Mouse (Mus musculus): ENCODE measurements at regions not wholly inside any gene's neighbourhood (a gene's known extent, or its start where the extent isn't known, plus 50 kb on each side); places are given as distances from the start of the nearest gene placed in this dataset.

- Histone ChIP-seq H3K4me1 (ENCODE audit: control insufficient read depth in 1 of 2, insufficient read depth in 2 of 2) (peaks cover 8 to 19% of the 10 kb centered on the region in 2 experiments), H3K4me3 (replicated peaks in 1 of 3; ENCODE audit: low read depth in 2 of 3, low read length in 2 of 3, poor library complexity in 1 of 3) (no peak overlapping the region), H3K4me2 (ENCODE audit: insufficient read depth, low read depth, poor library complexity, severe bottlenecking) (no peak overlapping the region), H3K9ac (ENCODE audit: insufficient read depth, low read depth) (no peak overlapping the region), H3K79me2 (replicated peaks; ENCODE audit: control insufficient read depth, extremely low read depth, insufficient read depth, poor library complexity, severe bottlenecking) (no peaks in the 10 kb centered on the region), H3K27ac (ENCODE audit: insufficient read depth, low read depth) (no peak overlapping the region), H3K36me3 (replicated peaks in 1 of 2; ENCODE audit: control insufficient read depth in 1 of 2, insufficient read depth in 1 of 2, low read length in 1 of 2) (peaks cover 0 to 33% of the 10 kb centered on the region in 2 experiments), H3K27me3 (replicated peaks) (no peaks in the 10 kb centered on the region), H3K9me3 (replicated peaks; ENCODE audit: low read length) (no peaks in the 10 kb centered on the region)
- dilution Hi-C loops (cut with MboI; ENCODE audit: extremely low pct_ligation_motif_present, extremely low pct_unique_long_range_greater_than_20kb, low sequenced_read_pairs) (no loop called here), in situ Hi-C loops (cut with MboI; ENCODE audit: low pct_ligation_motif_present, low pct_unique_long_range_greater_than_20kb, low sequenced_read_pairs) (loop anchor here (25.0 kb wide), 1 partner anchor 548 kb away; no protein-coding TSS in a partner anchor)
- TF ChIP-seq ZMIZ1 (IDR thresholded peaks at IDR 0.05; ENCODE audit: low read depth, low read length), result no peak
- DNase-seq (ENCODE audit: extremely low read depth), result no peak
Measured at GRCm38 (mm10) chr1:179864537-179865226, 61.2 kb upstream of the Ahctf1 start.

GRCm38 (mm10) chr1:179863420-179863819 lies 59.9 kb upstream of the Ahctf1 start:
- no peaks in the 10 kb centered on the region for H3K27me3 ChIP-seq (replicated peaks)
- no peak overlapping the region for H3K9ac ChIP-seq (ENCODE audit: insufficient read depth, low read depth)
- H3K4me1 ChIP-seq (ENCODE audit: control insufficient read depth in 1 of 2, insufficient read depth in 2 of 2), result peaks cover 8 to 19% of the 10 kb centered on the region in 2 experiments
- no peak overlapping the region for H3K4me3 ChIP-seq (replicated peaks in 1 of 3; ENCODE audit: low read depth in 2 of 3, low read length in 2 of 3, poor library complexity in 1 of 3)
- no peaks in the 10 kb centered on the region for H3K79me2 ChIP-seq (replicated peaks; ENCODE audit: control insufficient read depth, extremely low read depth, insufficient read depth, poor library complexity, severe bottlenecking)
- H3K27ac ChIP-seq (ENCODE audit: insufficient read depth, low read depth), result peak overlapping the region; percentile 11; the same call in 1 of the 2 replicates
- H3K4me2 ChIP-seq (ENCODE audit: insufficient read depth, low read depth, poor library complexity, severe bottlenecking), result no peak overlapping the region
- H3K9me3 ChIP-seq (replicated peaks; ENCODE audit: low read length), result no peaks in the 10 kb centered on the region
- peaks cover 0 to 33% of the 10 kb centered on the region in 2 experiments for H3K36me3 ChIP-seq (replicated peaks in 1 of 2; ENCODE audit: control insufficient read depth in 1 of 2, insufficient read depth in 1 of 2, low read length in 1 of 2)
- DNase-seq (ENCODE audit: extremely low read depth), result no peak
- TF ChIP-seq MAX (IDR thresholded peaks at IDR 0.05; ENCODE audit: low read length), result no peak
- peak; percentile 44; the same call in 1 of the 2 replicates for TF ChIP-seq MAFK (IDR thresholded peaks at IDR 0.05; ENCODE audit: insufficient replicate concordance, low read length)
- TF ChIP-seq ETS1 (conservative IDR thresholded peaks at IDR 0.05; ENCODE audit: low read depth, low read length), result peak; percentile 39; the same call in 1 of the 2 replicates
- in situ Hi-C loops (cut with MboI; ENCODE audit: low pct_ligation_motif_present, low pct_unique_long_range_greater_than_20kb, low sequenced_read_pairs) (loop anchor here (25.0 kb wide), 1 partner anchor 549 kb away; no protein-coding TSS in a partner anchor), dilution Hi-C loops (cut with MboI; ENCODE audit: extremely low pct_ligation_motif_present, extremely low pct_unique_long_range_greater_than_20kb, low sequenced_read_pairs) (no loop called here)

- dilution Hi-C loops (cut with MboI; ENCODE audit: extremely low pct_ligation_motif_present, extremely low pct_unique_long_range_greater_than_20kb, low sequenced_read_pairs), result no loop called here
Measured at GRCm38 (mm10) chr1:179862941-179863340, 59.5 kb upstream of the Ahctf1 start.

More at GRCm38 (mm10) chr1:179862941-179863340, 59.5 kb upstream of the Ahctf1 start:
- H3K9ac ChIP-seq (ENCODE audit: insufficient read depth, low read depth), result no peak overlapping the region
- no peak overlapping the region for H3K4me3 ChIP-seq (replicated peaks in 1 of 3; ENCODE audit: low read depth in 2 of 3, low read length in 2 of 3, poor library complexity in 1 of 3)
- H3K4me2 ChIP-seq (ENCODE audit: insufficient read depth, low read depth, poor library complexity, severe bottlenecking), result no peak overlapping the region
- H3K36me3 ChIP-seq (replicated peaks in 1 of 2; ENCODE audit: control insufficient read depth in 1 of 2, insufficient read depth in 1 of 2, low read length in 1 of 2), result peaks cover 0 to 33% of the 10 kb centered on the region in 2 experiments
- peak overlapping the region; percentile 11; the same call in 1 of the 2 replicates for H3K27ac ChIP-seq (ENCODE audit: insufficient read depth, low read depth)
- DNase-seq (ENCODE audit: extremely low read depth), result no peak
- peaks cover 8 to 19% of the 10 kb centered on the region in 2 experiments for H3K4me1 ChIP-seq (ENCODE audit: control insufficient read depth in 1 of 2, insufficient read depth in 2 of 2)
- H3K79me2 ChIP-seq (replicated peaks; ENCODE audit: control insufficient read depth, extremely low read depth, insufficient read depth, poor library complexity, severe bottlenecking), result no peaks in the 10 kb centered on the region
- H3K27me3 ChIP-seq (replicated peaks), result no peaks in the 10 kb centered on the region
- no peaks in the 10 kb centered on the region for H3K9me3 ChIP-seq (replicated peaks; ENCODE audit: low read length)
- in situ Hi-C loops (cut with MboI; ENCODE audit: low pct_ligation_motif_present, low pct_unique_long_range_greater_than_20kb, low sequenced_read_pairs), result loop anchor here (25.0 kb wide), 1 partner anchor 549 kb away; no protein-coding TSS in a partner anchor
- no peak for TF ChIP-seq SIN3A (IDR thresholded peaks at IDR 0.05; ENCODE audit: low read length)
- TF ChIP-seq ETS1 (conservative IDR thresholded peaks at IDR 0.05; ENCODE audit: low read depth, low read length), result no peak
- no peak for TF ChIP-seq MAX (IDR thresholded peaks at IDR 0.05; ENCODE audit: low read length)
- TF ChIP-seq JUN (IDR thresholded peaks at IDR 0.05; ENCODE audit: insufficient read depth, low read depth, low read length), result no peak
- no peak for TF ChIP-seq MXI1 (IDR thresholded peaks at IDR 0.05; ENCODE audit: low read depth, low read length)
- TF ChIP-seq GABPA (IDR thresholded peaks at IDR 0.05; ENCODE audit: insufficient replicate concordance, low read depth, low read length), result no peak
